Mouse (Mus musculus) thymus, adult 2 months (tissue): ENCODE measurements at regions not wholly inside any gene's neighbourhood (a gene's known extent, or its start where the extent isn't known, plus 50 kb on each side); places are given as distances from the start of the nearest gene placed in this dataset.

Experiments used
- CTCF ChIP-seq: fragments of 200-500 bp; IDR thresholded peaks from 2 replicates; pipeline ENCODE4 v1.5.1; 2012; ENCODE audit warnings: mild to moderate bottlenecking, control low read depth, low read length, moderate library complexity, borderline replicate concordance; ENCODE audit not compliant: control insufficient read depth, poor library complexity, insufficient read depth; ENCODE audit errors: extremely low read depth
- POLR2A ChIP-seq: fragments of 200-500 bp; IDR thresholded peaks from 2 replicates; pipeline ENCODE4 v1.6.1; 2012; ENCODE audit warnings: mild to moderate bottlenecking, low read length, control low read depth, moderate library complexity; ENCODE audit not compliant: control insufficient read depth, poor library complexity, insufficient read depth; ENCODE audit errors: extremely low read depth

GRCm38 (mm10) chr7:73032316-73032980 lies 342.9 kb upstream of the Rgma start:
- TF ChIP-seq CTCF (no peak), POLR2A (no peak)
